Mouse (Mus musculus) CH12.LX (cell line): Measurements from ENCODE around the gene Itgb3. TPM values are rescaled to one million over a fixed set of nuclear protein-coding genes. Genes with fewer than 3 reads are reported as not detected.

ENCODE experiments used
- DNase-seq: peaks from one replicate; pipeline ENCODE4 v3.0.0-alpha.2; 2013; ENCODE audit errors: extremely low read depth
- H3K27ac ChIP-seq: 2 replicates; pipeline ENCODE4 v1.5.1; 2012; ENCODE audit warnings: low read depth, mild to moderate bottlenecking, control low read depth, moderate library complexity; ENCODE audit not compliant: insufficient read depth
- H3K27me3 ChIP-seq: replicated peaks from 2 replicates; pipeline ENCODE3; 2012; ENCODE audit warnings: inconsistent platforms
- H3K36me3 ChIP-seq, 2 experiments: replicated peaks in 1 of 2; 2 replicates each; pipeline versions ENCODE3 to v1.6.1; 2012; ENCODE audit warnings: inconsistent platforms in 1 of 2, low read length in 1 of 2, mild to moderate bottlenecking in 1 of 2, mixed read lengths in 1 of 2, moderate library complexity in 1 of 2; ENCODE audit not compliant: control insufficient read depth in 1 of 2, insufficient read depth in 1 of 2
- H3K4me1 ChIP-seq, 2 experiments: 2 replicates each; pipeline ENCODE4 v1.6.1; 2012; ENCODE audit warnings: inconsistent platforms in 1 of 2, moderate library complexity in 1 of 2; ENCODE audit not compliant: insufficient read depth in 2 of 2, control insufficient read depth in 1 of 2
- H3K4me2 ChIP-seq: 2 replicates; pipeline ENCODE4 v1.6.1; 2012; ENCODE audit warnings: low read depth, mild to moderate bottlenecking, control low read depth; ENCODE audit not compliant: poor library complexity, insufficient read depth, severe bottlenecking
- H3K4me3 ChIP-seq, 3 experiments: fragments of 150-350 bp in 1 of 3; sonication (generic) in 1 of 3; replicated peaks in 1 of 3; 2 replicates each; pipeline versions ENCODE3 to v1.5.1; 2011 to 2012; ENCODE audit warnings: low read depth in 2 of 3, low read length in 2 of 3, mild to moderate bottlenecking in 2 of 3, moderate library complexity in 2 of 3, control low read depth in 1 of 3, improper control_type of control experiment in 1 of 3, inconsistent platforms in 1 of 3, mixed read lengths in 1 of 3; ENCODE audit not compliant: poor library complexity in 1 of 3
- H3K79me2 ChIP-seq: replicated peaks from 2 replicates; pipeline ENCODE4 v1.6.1; 2012; ENCODE audit warnings: mild to moderate bottlenecking, moderate library complexity; ENCODE audit not compliant: control insufficient read depth, poor library complexity, insufficient read depth, severe bottlenecking; ENCODE audit errors: extremely low read depth
- H3K9ac ChIP-seq: 2 replicates; pipeline ENCODE4 v1.6.1; 2012; ENCODE audit warnings: low read depth, mild to moderate bottlenecking, control low read depth, moderate library complexity; ENCODE audit not compliant: insufficient read depth
- H3K9me3 ChIP-seq: replicated peaks from 2 replicates; pipeline ENCODE3; 2012; ENCODE audit warnings: low read length, inconsistent platforms, mixed read lengths
- BHLHE40 ChIP-seq: IDR thresholded peaks from 2 replicates; pipeline ENCODE4 v1.6.1; 2011; ENCODE audit warnings: mild to moderate bottlenecking, low read depth, low read length, improper control_type of control experiment
- CHD1 ChIP-seq: IDR thresholded peaks from 2 replicates; pipeline ENCODE4 v1.6.1; 2012; ENCODE audit warnings: low read depth, low read length, improper control_type of control experiment, inconsistent platforms
- CHD2 ChIP-seq: IDR thresholded peaks from 2 replicates; pipeline ENCODE4 v1.6.1; 2011; ENCODE audit warnings: low read length, improper control_type of control experiment
- CTCF ChIP-seq, 2 experiments: IDR thresholded peaks in 1 of 2; conservative IDR thresholded peaks in 1 of 2; 2 replicates each; pipeline ENCODE4 v1.5.1; 2011 to 2012; ENCODE audit warnings: low read depth in 2 of 2, low read length in 2 of 2, improper control_type of control experiment in 1 of 2, inconsistent platforms in 1 of 2, mild to moderate bottlenecking in 1 of 2, moderate library complexity in 1 of 2
- E2F4 ChIP-seq: IDR thresholded peaks from 2 replicates; pipeline ENCODE4 v1.6.1; 2011; ENCODE audit warnings: low read depth, low read length, improper control_type of control experiment; ENCODE audit not compliant: insufficient replicate concordance
- ELF1 ChIP-seq: IDR thresholded peaks from 2 replicates; pipeline ENCODE4 v1.6.1; 2014; ENCODE audit warnings: low read depth, mild to moderate bottlenecking, inconsistent platforms, low read length, improper control_type of control experiment
- EP300 ChIP-seq: IDR thresholded peaks from 2 replicates; pipeline ENCODE4 v1.6.1; 2011; ENCODE audit warnings: low read length, improper control_type of control experiment
- ETS1 ChIP-seq: conservative IDR thresholded peaks from 2 replicates; pipeline ENCODE4 v1.6.1; 2012; ENCODE audit warnings: low read depth, mild to moderate bottlenecking, inconsistent platforms, low read length, improper control_type of control experiment, moderate library complexity
- GABPA ChIP-seq: IDR thresholded peaks from 2 replicates; pipeline ENCODE4 v1.6.1; 2012; ENCODE audit warnings: low read depth, low read length, improper control_type of control experiment, inconsistent platforms; ENCODE audit not compliant: insufficient replicate concordance
- HCFC1 ChIP-seq: IDR thresholded peaks from 2 replicates; pipeline ENCODE4 v1.6.1; 2012; ENCODE audit warnings: low read depth, mild to moderate bottlenecking, inconsistent platforms, low read length, improper control_type of control experiment
- IRF4 ChIP-seq: IDR thresholded peaks from 2 replicates; pipeline ENCODE4 v1.6.1; 2014; ENCODE audit warnings: low read depth, mild to moderate bottlenecking, inconsistent platforms, low read length, improper control_type of control experiment
- JUN ChIP-seq: IDR thresholded peaks from 2 replicates; pipeline ENCODE4 v1.6.1; 2011; ENCODE audit warnings: low read depth, mild to moderate bottlenecking, low read length, improper control_type of control experiment, moderate library complexity; ENCODE audit not compliant: insufficient read depth
- JUND ChIP-seq: conservative IDR thresholded peaks from 2 replicates; pipeline ENCODE4 v1.6.1; 2011; ENCODE audit warnings: low read depth, low read length, improper control_type of control experiment
- KAT2A ChIP-seq: IDR thresholded peaks from 2 replicates; pipeline ENCODE4 v1.6.1; 2012; ENCODE audit warnings: low read length, improper control_type of control experiment, inconsistent platforms; ENCODE audit not compliant: insufficient replicate concordance
- MAFK ChIP-seq: IDR thresholded peaks from 2 replicates; pipeline ENCODE4 v1.6.1; 2011; ENCODE audit warnings: low read length, improper control_type of control experiment; ENCODE audit not compliant: insufficient replicate concordance
- MAX ChIP-seq: IDR thresholded peaks from 2 replicates; pipeline ENCODE4 v1.6.1; 2011; ENCODE audit warnings: low read length, improper control_type of control experiment
- MAZ ChIP-seq: IDR thresholded peaks from 2 replicates; pipeline ENCODE4 v1.6.1; 2012; ENCODE audit warnings: low read depth, mild to moderate bottlenecking, inconsistent platforms, low read length, improper control_type of control experiment, moderate library complexity
- MEF2A ChIP-seq: IDR thresholded peaks from 2 replicates; pipeline ENCODE4 v1.6.1; 2014; ENCODE audit warnings: low read depth, mild to moderate bottlenecking, inconsistent platforms, low read length, improper control_type of control experiment, borderline replicate concordance
- MXI1 ChIP-seq: IDR thresholded peaks from 2 replicates; pipeline ENCODE4 v1.6.1; 2011; ENCODE audit warnings: mild to moderate bottlenecking, low read depth, low read length, improper control_type of control experiment
- MYC ChIP-seq: IDR thresholded peaks from 2 replicates; pipeline ENCODE4 v1.6.1; 2011; ENCODE audit warnings: low read depth, mild to moderate bottlenecking, improper control_type of control experiment, low read length
- NELFE ChIP-seq: IDR thresholded peaks from 2 replicates; pipeline ENCODE4 v1.6.1; 2011; ENCODE audit warnings: low read depth, low read length, improper control_type of control experiment
- NRF1 ChIP-seq: IDR thresholded peaks from 2 replicates; pipeline ENCODE4 v1.6.1; 2014; ENCODE audit warnings: low read depth, mild to moderate bottlenecking, inconsistent platforms, low read length, improper control_type of control experiment, moderate library complexity
- PAX5 ChIP-seq: IDR thresholded peaks from 2 replicates; pipeline ENCODE4 v1.6.1; 2012; ENCODE audit warnings: low read length, inconsistent platforms, mixed read lengths
- POLR2A ChIP-seq: IDR thresholded peaks from 2 replicates; pipeline ENCODE4 v1.6.1; 2011; ENCODE audit warnings: low read depth, mild to moderate bottlenecking, improper control_type of control experiment, low read length
- POLR2AphosphoS2 ChIP-seq: IDR thresholded peaks from 2 replicates; pipeline ENCODE4 v1.6.1; 2011; ENCODE audit warnings: low read depth, low read length, improper control_type of control experiment
- RAD21 ChIP-seq: IDR thresholded peaks from 2 replicates; pipeline ENCODE4 v1.6.1; 2011; ENCODE audit warnings: low read depth, mild to moderate bottlenecking, low read length, improper control_type of control experiment, moderate library complexity
- RCOR1 ChIP-seq: conservative IDR thresholded peaks from 2 replicates; pipeline ENCODE4 v1.6.1; 2012; ENCODE audit warnings: low read depth, mild to moderate bottlenecking, inconsistent platforms, low read length, improper control_type of control experiment
- SIN3A ChIP-seq: IDR thresholded peaks from 2 replicates; pipeline ENCODE4 v1.6.1; 2012; ENCODE audit warnings: low read length, improper control_type of control experiment, inconsistent platforms
- SMC3 ChIP-seq: IDR thresholded peaks from 2 replicates; pipeline ENCODE4 v1.6.1; 2011; ENCODE audit warnings: low read depth, low read length, improper control_type of control experiment
- TBP ChIP-seq: conservative IDR thresholded peaks from 2 replicates; pipeline ENCODE4 v1.6.1; 2011; ENCODE audit warnings: low read depth, low read length, improper control_type of control experiment
- TCF12 ChIP-seq: IDR thresholded peaks from 2 replicates; pipeline ENCODE4 v1.6.1; 2014; ENCODE audit warnings: low read depth, mild to moderate bottlenecking, inconsistent platforms, low read length, improper control_type of control experiment
- UBTF ChIP-seq: IDR thresholded peaks from 2 replicates; pipeline ENCODE4 v1.6.1; 2012; ENCODE audit warnings: low read depth, mild to moderate bottlenecking, inconsistent platforms, low read length, improper control_type of control experiment, moderate library complexity
- USF1 ChIP-seq: IDR thresholded peaks from 2 replicates; pipeline ENCODE4 v1.6.1; 2014; ENCODE audit warnings: low read depth, mild to moderate bottlenecking, inconsistent platforms, low read length, improper control_type of control experiment
- USF2 ChIP-seq: conservative IDR thresholded peaks from 2 replicates; pipeline ENCODE4 v1.6.1; 2011; ENCODE audit warnings: low read depth, low read length, improper control_type of control experiment
- ZC3H11A ChIP-seq: IDR thresholded peaks from 2 replicates; pipeline ENCODE4 v1.6.1; 2012; ENCODE audit warnings: low read depth, mild to moderate bottlenecking, inconsistent platforms, low read length, improper control_type of control experiment
- ZKSCAN1 ChIP-seq: IDR thresholded peaks from 2 replicates; pipeline ENCODE4 v1.6.1; 2012; ENCODE audit warnings: low read depth, inconsistent platforms, low read length, improper control_type of control experiment, borderline replicate concordance
- ZMIZ1 ChIP-seq: IDR thresholded peaks from 2 replicates; pipeline ENCODE4 v1.6.1; 2012; ENCODE audit warnings: low read depth, mild to moderate bottlenecking, inconsistent platforms, low read length, improper control_type of control experiment
- ZNF384 ChIP-seq: IDR thresholded peaks from 2 replicates; pipeline ENCODE4 v1.6.1; 2012; ENCODE audit warnings: low read depth, low read length, improper control_type of control experiment, inconsistent platforms
- dilution Hi-C: fragments of 300-500 bp; cut with MboI; formaldehyde crosslinking; loops from 2 replicates; pipeline ENCODE4 v1.14.3; 2020; ENCODE audit warnings: low sequenced_read_pairs; ENCODE audit not compliant: extremely low pct_unique_long_range_greater_than_20kb, extremely low pct_ligation_motif_present
- in situ Hi-C: fragments of 300-500 bp; cut with MboI; formaldehyde crosslinking; loops from 3 replicates; pipeline ENCODE4 v1.14.3; 2019; ENCODE audit warnings: low sequenced_read_pairs, low pct_ligation_motif_present, low pct_unique_long_range_greater_than_20kb, mixed read lengths
- polyA plus RNA-seq: library from polyadenylated mRNA; unstranded; fragments of >175 nt; gene quantifications from 2 replicates; pipeline ENCODE4 v1.2.1, GENCODE M21; 2012; ENCODE audit warnings: low read depth; ENCODE audit not compliant: insufficient read length
- total RNA-seq, 2 experiments: library from RNA; depleted of rRNA; stranded (reverse); fragments of 300-350 nt in 1 of 2; fragments of >200 nt in 1 of 2; gene quantifications; 2 replicates each; pipeline ENCODE4 v1.2.3; 2012 to 2014

Itgb3 gene
- total and polyA plus RNA-seq, 3 experiments, result 2.9 to 11.0 (median 3.0) TPM

GRCm38 (mm10) chr11:104619084-104620022 lies 11.6 kb downstream of the Itgb3 start:
- peak overlapping the region; percentile 24; the same call in 1 of the 2 replicates for H3K9ac ChIP-seq
- no peak overlapping the region for H3K4me3 ChIP-seq
- H3K79me2 ChIP-seq, result no peaks in the 10 kb centered on the region
- dilution Hi-C loops, result no loop called here
- in situ Hi-C loops, result no loop called here
- 0 out of 2 replicates have a peak, but pooled peaks have one; percentile 46 for TF ChIP-seq CHD2
- TF ChIP-seq KAT2A, result no peak
- no peak for TF ChIP-seq GABPA
- no peak for TF ChIP-seq TBP
- TF ChIP-seq ZKSCAN1, result no peak
- no peak for TF ChIP-seq SMC3
- TF ChIP-seq E2F4, result no peak
- TF ChIP-seq USF2, result no peak
- no peak for TF ChIP-seq ELF1
- TF ChIP-seq CHD1, result no peak
- no peak for TF ChIP-seq HCFC1
- no peak for TF ChIP-seq MAX
- TF ChIP-seq MAFK, result no peak
- TF ChIP-seq POLR2AphosphoS2, result no peak
- TF ChIP-seq ZC3H11A, result no peak
- TF ChIP-seq ZNF384, result peak; percentile 83
- TF ChIP-seq MEF2A, result peak; percentile 84
- peak; percentile 56; the same call in 1 of the 2 replicates for TF ChIP-seq BHLHE40
- no peak for TF ChIP-seq RCOR1
- no peak for TF ChIP-seq JUND
- TF ChIP-seq NELFE, result 0 out of 2 replicates have a peak, but pooled peaks have one; percentile 40
- TF ChIP-seq ZMIZ1, result no peak
- TF ChIP-seq MXI1, result 0 out of 2 replicates have a peak, but pooled peaks have one; percentile 34
- TF ChIP-seq MYC, result no peak
- TF ChIP-seq CTCF (conservative IDR thresholded peaks at IDR 0.05 in 1 of 2, IDR thresholded peaks at IDR 0.05 in 1 of 2; ENCODE audit: low read depth in 2 of 2, low read length in 2 of 2), result no peak
- no peak for TF ChIP-seq UBTF
- no peak for TF ChIP-seq SIN3A
- TF ChIP-seq MAZ, result peak; percentile 79; the same call in 1 of the 2 replicates
- TF ChIP-seq NRF1, result no peak
- no peak for TF ChIP-seq POLR2A
- no peak for TF ChIP-seq RAD21
- TF ChIP-seq EP300, result peak; percentile 59; the same call in 1 of the 2 replicates
- no peak for TF ChIP-seq JUN
- TF ChIP-seq TCF12, result peak; percentile 70
- TF ChIP-seq PAX5, result no peak
- TF ChIP-seq USF1, result no peak
- peak; percentile 29; the same call in 1 of the 2 replicates for TF ChIP-seq ETS1
- peak; percentile 30; the same call in 1 of the 2 replicates for TF ChIP-seq IRF4
- TF ChIP-seq, all 38 proteins: peak for 11
- peak; percentile 59 for DNase-seq
- Histone ChIP-seq H3K4me1 (peaks cover 32 to 72% of the 10 kb centered on the region in 2 experiments), H3K27me3 (no peaks in the 10 kb centered on the region), H3K4me2 (peak overlapping the region; percentile 34), H3K36me3 (peaks cover 0 to 4% of the 10 kb centered on the region in 2 experiments), H3K9me3 (peaks cover 23% of the 10 kb centered on the region), H3K27ac (0 out of 2 replicates have a peak overlapping the region, but pooled peaks have one; percentile 14)
